Mouse (Mus musculus) regulatory T cell (primary cell): ENCODE data around the gene Rab38.

Experiments
- in situ Hi-C: fragments of 300-600 bp; cut with MboI, MseI; formaldehyde crosslinking; loops from one replicate; pipeline ENCODE4 v1.15.1; 2025; ENCODE audit warnings: high pct_unique_total_duplicates

Gene Rab38

DNA sequence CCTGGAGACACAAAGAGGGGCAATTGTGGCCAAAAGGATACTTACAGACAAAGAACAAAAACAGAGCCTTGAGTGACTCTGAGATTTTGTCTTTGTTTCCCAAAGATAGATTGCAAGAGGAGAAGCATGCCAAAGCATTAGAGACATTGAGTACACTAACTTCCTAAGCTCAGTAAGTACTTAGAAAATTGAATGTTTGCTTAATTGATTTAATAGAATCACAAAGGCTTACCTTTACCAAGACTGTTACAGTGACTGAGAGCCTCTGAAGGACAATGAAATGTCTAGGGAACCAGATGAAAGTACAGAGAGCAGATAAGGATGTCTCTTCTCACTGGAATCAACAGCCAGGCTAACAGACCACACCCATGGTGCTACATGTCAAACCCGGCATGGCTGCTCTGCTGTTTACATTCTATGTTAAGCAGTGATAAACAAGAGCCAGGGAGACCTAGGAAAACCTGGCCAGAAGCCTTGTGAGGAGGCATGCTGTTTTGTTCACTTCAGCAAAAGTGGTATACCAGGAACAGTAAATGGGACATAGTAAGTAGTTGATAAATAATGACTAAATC, 97.1 kb downstream of the Rab38 start:
- in situ Hi-C loops, result no loop called here

DNA sequence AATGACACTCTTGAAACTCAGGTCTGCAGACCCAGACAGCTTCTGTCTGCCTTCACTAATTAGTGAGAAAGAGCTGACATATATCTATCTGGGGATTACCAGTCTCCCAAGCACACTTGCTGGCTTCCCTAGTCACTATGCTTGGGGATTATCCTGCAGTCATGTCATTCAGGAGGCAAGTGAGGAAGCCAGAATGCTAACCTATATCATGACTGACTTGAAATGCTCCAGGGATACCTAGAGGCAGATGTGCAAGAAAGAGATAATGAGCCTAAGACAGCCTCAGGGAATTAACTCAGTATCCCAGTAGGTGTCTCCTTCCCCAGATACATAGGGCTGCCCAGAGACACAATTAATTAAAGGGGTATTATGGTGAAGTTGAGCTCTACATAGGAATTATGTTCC, 106.1 kb downstream of the Rab38 start:
- in situ Hi-C loops, result no loop called here

DNA sequence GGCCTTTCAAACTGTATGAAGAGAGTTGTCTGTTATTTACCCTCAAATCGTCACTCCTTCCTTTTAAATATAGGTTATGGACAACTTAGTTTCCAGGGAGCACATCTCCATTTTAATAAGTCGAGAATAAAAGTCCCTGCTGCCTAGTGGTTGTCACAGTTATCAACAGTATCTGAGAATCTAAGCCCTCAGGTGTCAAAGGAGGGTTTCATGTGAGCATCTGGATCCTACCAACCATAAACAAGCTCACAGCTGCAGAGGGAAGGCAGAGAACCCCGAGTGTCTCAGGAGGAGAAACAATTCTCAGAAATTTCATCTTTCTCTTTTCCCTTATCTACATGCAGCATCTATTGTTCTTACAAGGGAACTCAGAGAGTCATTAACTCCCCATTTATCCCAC, 106.7 kb downstream of the Rab38 start:
- in situ Hi-C loops, result no loop called here
